Mouse (Mus musculus) myocyte (in vitro differentiated cells): ENCODE results near the gene Rad9b. TPM values are rescaled to one million over a fixed set of nuclear protein-coding genes. Genes with fewer than 3 reads are reported as not detected.

Source experiments
- H3K27me3 ChIP-seq: one replicate; pipeline ENCODE4 v1.6.1; 2011; ENCODE audit not compliant: control insufficient read depth, insufficient read depth, insufficient read length
- H3K36me3 ChIP-seq: one replicate; pipeline ENCODE4 v1.6.1; 2011; ENCODE audit not compliant: control insufficient read depth, insufficient read depth
- H3K4me2 ChIP-seq: one replicate; pipeline ENCODE4 v1.6.1; 2011; ENCODE audit warnings: low read depth, control low read depth
- H3K4me3 ChIP-seq: one replicate; pipeline ENCODE4 v1.5.1; 2011; ENCODE audit warnings: mild to moderate bottlenecking, control low read depth, moderate library complexity
- H3K79me2 ChIP-seq: one replicate; pipeline ENCODE4 v1.6.1; 2011; ENCODE audit not compliant: control insufficient read depth, insufficient read depth
- H3ac ChIP-seq: one replicate; pipeline ENCODE4 v1.6.1; 2011; ENCODE audit not compliant: control insufficient read depth, insufficient read length
- CEBPB ChIP-seq: IDR thresholded peaks from 2 replicates; pipeline ENCODE4 v1.6.1; 2011; ENCODE audit warnings: mild to moderate bottlenecking, moderate library complexity; ENCODE audit not compliant: poor library complexity, insufficient read depth, severe bottlenecking
- E2F4 ChIP-seq: IDR thresholded peaks from one replicate; pipeline ENCODE4 v1.6.1; 2011; ENCODE audit warnings: mild to moderate bottlenecking, control low read depth, moderate library complexity; ENCODE audit not compliant: insufficient read depth
- MAX ChIP-seq: IDR thresholded peaks from one replicate; pipeline ENCODE4 v1.6.1; 2011; ENCODE audit warnings: low read depth, mild to moderate bottlenecking, control low read depth
- MYOD1 ChIP-seq, 3 experiments: IDR thresholded peaks; one replicate each; pipeline ENCODE4 v1.6.1; 2011; ENCODE audit warnings: control low read depth in 2 of 3, low read depth in 2 of 3, mild to moderate bottlenecking in 2 of 3, moderate library complexity in 1 of 3; ENCODE audit not compliant: insufficient read length in 2 of 3, control insufficient read depth in 1 of 3
- MYOG ChIP-seq, 3 experiments: IDR thresholded peaks; one replicate each; pipeline ENCODE4 v1.6.1; 2011; ENCODE audit warnings: control low read depth in 2 of 3, low read depth in 2 of 3, mild to moderate bottlenecking in 2 of 3; ENCODE audit not compliant: insufficient read length in 2 of 3, control insufficient read depth in 1 of 3, insufficient read depth in 1 of 3
- POLR2A ChIP-seq: IDR thresholded peaks from one replicate; pipeline ENCODE4 v1.6.1; 2011; ENCODE audit warnings: low read depth, mild to moderate bottlenecking, control low read depth, moderate library complexity; ENCODE audit not compliant: insufficient read length
- POLR2AphosphoS2 ChIP-seq: IDR thresholded peaks from one replicate; pipeline ENCODE4 v1.6.1; 2011; ENCODE audit warnings: low read depth, control low read depth; ENCODE audit not compliant: insufficient read length
- REST ChIP-seq: IDR thresholded peaks from one replicate; pipeline ENCODE4 v1.6.1; 2011; ENCODE audit warnings: mild to moderate bottlenecking, control low read depth, moderate library complexity; ENCODE audit not compliant: insufficient read depth, insufficient read length
- SRF ChIP-seq: IDR thresholded peaks from one replicate; pipeline ENCODE4 v1.6.1; 2011; ENCODE audit warnings: low read depth; ENCODE audit not compliant: control insufficient read depth, insufficient read length
- TCF12 ChIP-seq: IDR thresholded peaks from one replicate; pipeline ENCODE4 v1.6.1; 2011; ENCODE audit warnings: mild to moderate bottlenecking, control low read depth; ENCODE audit not compliant: poor library complexity, insufficient read depth, severe bottlenecking
- TCF3 ChIP-seq: IDR thresholded peaks from one replicate; pipeline ENCODE4 v1.6.1; 2011; ENCODE audit warnings: low read depth, control low read depth; ENCODE audit not compliant: insufficient read length
- USF1 ChIP-seq: IDR thresholded peaks from one replicate; pipeline ENCODE4 v1.6.1; 2011; ENCODE audit warnings: low read depth, mild to moderate bottlenecking, control low read depth, moderate library complexity
- polyA plus RNA-seq: library from polyadenylated mRNA; unstranded; fragments of >200 nt; fragmentation: generic; extraction: Trizol; gene quantifications from one replicate; pipeline ENCODE4 v1.2.1, GENCODE M21; 2012; ENCODE audit warnings: missing spikeins

The Rad9b gene
- polyA plus RNA-seq, 1 experiment = 1.9 TPM

- no peak for TF ChIP-seq TCF3
- peak overlapping the region; percentile 68 for H3K4me3 ChIP-seq
- H3K27me3 ChIP-seq = no peaks in the 10 kb centered on the region
- H3ac ChIP-seq = peak overlapping the region; percentile 22
- H3K36me3 ChIP-seq = peaks cover under 1% of the 10 kb centered on the region
- peak overlapping the region; percentile 94 for H3K4me2 ChIP-seq
- H3K79me2 ChIP-seq = peaks cover 18% of the 10 kb centered on the region
These were observed 38.4 kb upstream of the Rad9b start for GRCm38 (mm10) chr5:122392227-122393004.

GRCm38 (mm10) chr5:122391786-122392180, 37.8 kb upstream of the Rad9b start, which contains the start of gene Arpc3:
TSS of gene Arpc3 (plus strand) at chr5:122391878.
- Histone ChIP-seq H3K36me3 (no peaks in the 10 kb centered on the region), H3K27me3 (no peaks in the 10 kb centered on the region), H3ac (peak within 1 kb of the TSS; percentile 22), H3K4me2 (peak within 1 kb of the TSS; percentile 94), H3K79me2 (peaks cover 18% of the 10 kb centered on the region), H3K4me3 (peak within 1 kb of the TSS; percentile 68)
- TF ChIP-seq REST (no peak), TCF12 (no peak), USF1 (no peak), MAX (peak; percentile 65), E2F4 (no peak), SRF (no peak), MYOG (IDR thresholded peaks at IDR 0.05; ENCODE audit: control insufficient read depth in 1 of 3, insufficient read depth in 1 of 3, insufficient read length in 2 of 3, low read depth in 2 of 3) (peak in 1 of 3 experiments; percentile 31), MYOD1 (IDR thresholded peaks at IDR 0.05; ENCODE audit: control insufficient read depth in 1 of 3, insufficient read length in 2 of 3, low read depth in 2 of 3) (no peak), CEBPB (no peak), POLR2A (peak; percentile 65), TCF3 (no peak), POLR2AphosphoS2 (peak; percentile 69)

GRCm38 (mm10) chr5:122391178-122391785, 37.2 kb upstream of the Rad9b start:
- TF ChIP-seq USF1 = no peak
- no peak for TF ChIP-seq TCF3
- no peak for TF ChIP-seq SRF
- TF ChIP-seq POLR2A = no peak
- TF ChIP-seq MAX = no peak
- peak overlapping the region; percentile 68 for H3K4me3 ChIP-seq
- peaks cover 18% of the 10 kb centered on the region for H3K79me2 ChIP-seq
- no peaks in the 10 kb centered on the region for H3K27me3 ChIP-seq
- peak overlapping the region; percentile 78 for H3K4me2 ChIP-seq
- H3ac ChIP-seq = peak overlapping the region; percentile 22
- no peaks in the 10 kb centered on the region for H3K36me3 ChIP-seq

GRCm38 (mm10) chr5:122390671-122391070, 36.6 kb upstream of the Rad9b start:
- Histone ChIP-seq H3K4me3 (no peak overlapping the region), H3K79me2 (peaks cover 18% of the 10 kb centered on the region), H3K27me3 (no peaks in the 10 kb centered on the region), H3K36me3 (no peaks in the 10 kb centered on the region), H3K4me2 (no peak overlapping the region), H3ac (no peak overlapping the region)
- TF ChIP-seq CEBPB (no peak), MAX (no peak), USF1 (no peak), REST (no peak), TCF12 (no peak), POLR2A (no peak), POLR2AphosphoS2 (no peak), TCF3 (no peak), MYOG (IDR thresholded peaks at IDR 0.05; ENCODE audit: control insufficient read depth in 1 of 3, insufficient read depth in 1 of 3, insufficient read length in 2 of 3, low read depth in 2 of 3) (no peak), E2F4 (no peak), MYOD1 (IDR thresholded peaks at IDR 0.05; ENCODE audit: control insufficient read depth in 1 of 3, insufficient read length in 2 of 3, low read depth in 2 of 3) (no peak)

GRCm38 (mm10) chr5:122390006-122390405, 36.0 kb upstream of the Rad9b start:
- no peak overlapping the region for H3K4me3 ChIP-seq
- H3K36me3 ChIP-seq = no peaks in the 10 kb centered on the region
- no peaks in the 10 kb centered on the region for H3K27me3 ChIP-seq
- H3K79me2 ChIP-seq = peaks cover 18% of the 10 kb centered on the region
- no peak overlapping the region for H3ac ChIP-seq
- no peak for TF ChIP-seq MAX
- TF ChIP-seq REST = no peak
- TF ChIP-seq MYOG (IDR thresholded peaks at IDR 0.05; ENCODE audit: control insufficient read depth in 1 of 3, insufficient read depth in 1 of 3, insufficient read length in 2 of 3, low read depth in 2 of 3) = no peak
- TF ChIP-seq MYOD1 (IDR thresholded peaks at IDR 0.05; ENCODE audit: control insufficient read depth in 1 of 3, insufficient read length in 2 of 3, low read depth in 2 of 3) = no peak
- no peak overlapping the region for H3K4me2 ChIP-seq
